22 mouse cellular contexts compared by ENCODE assay signal in the genomic region with DNA sequence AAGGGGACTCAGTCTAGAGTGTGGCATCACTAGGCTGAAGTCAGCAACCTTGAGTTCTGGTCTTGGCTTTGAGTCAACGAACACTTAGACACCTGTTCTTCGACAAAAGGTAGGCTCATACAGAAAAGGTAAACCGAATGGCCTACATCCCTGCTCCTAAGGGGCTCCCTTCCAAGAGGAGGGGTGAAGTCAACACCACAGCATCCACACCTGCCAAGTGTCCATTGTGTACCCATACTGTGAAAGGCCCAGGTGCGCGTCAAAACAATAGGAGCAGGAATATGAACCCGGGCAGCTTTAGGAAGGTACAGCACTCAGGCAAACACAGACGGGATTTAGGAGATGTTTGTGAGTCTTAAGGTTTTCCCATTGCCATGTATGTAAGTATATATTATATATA. TPM values are rescaled to one million over a fixed set of nuclear protein-coding genes. Genes with fewer than 3 reads are reported as not detected.
DNase-seq lines count a peak whose midpoint lies in the region; ATAC-seq lines count a peak whose summit lies in the region.
"Had no signal": no experiment of that assay in that cellular context is flagged by ENCODE, and none has a peak within 500 bp of the region (broad histone marks: within the 10 kb centered on the region; RNA-seq: fewer than 3 reads in every experiment).

No protein-coding gene starts in this region.

- H3K36me3 ChIP-seq in megakaryocyte, embryonic 14.5 days (replicated peaks; ENCODE audit: low read length), result peaks cover 92% of the 10 kb centered on the region
- H3K36me3 ChIP-seq in embryonic facial prominence, embryonic 15.5 days, result no peaks in the 10 kb centered on the region
- H3K36me3 ChIP-seq in liver, embryonic 15.5 days (replicated peaks), result peaks cover 30% of the 10 kb centered on the region
- H3K36me3 ChIP-seq: forebrain, embryonic 12.5 days; heart, embryonic 15.5 days; hindbrain, embryonic 13.5 days; limb, embryonic 13.5 days; lung, embryonic 15.5 days had no signal

- peak overlapping the region; percentile 91 for H3K4me3 ChIP-seq in megakaryocyte, embryonic 14.5 days (replicated peaks)
- H3K4me3 ChIP-seq in embryonic facial prominence, embryonic 15.5 days (replicated peaks), result no peak overlapping the region
- peak overlapping the region; percentile 19; the same call in 1 of the 2 replicates for H3K4me3 ChIP-seq in liver, embryonic 15.5 days (replicated peaks)
- H3K4me3 ChIP-seq: forebrain, embryonic 12.5 days; heart, embryonic 15.5 days; hindbrain, embryonic 13.5 days; limb, embryonic 13.5 days; lung, embryonic 15.5 days had no signal

- H3K9me3 ChIP-seq in megakaryocyte, embryonic 14.5 days, result no peaks in the 10 kb centered on the region
- H3K9me3 ChIP-seq in embryonic facial prominence, embryonic 15.5 days (replicated peaks), result no peaks in the 10 kb centered on the region
- no peaks in the 10 kb centered on the region for H3K9me3 ChIP-seq in liver, embryonic 15.5 days (replicated peaks)
- H3K9me3 ChIP-seq: forebrain, embryonic 12.5 days; heart, embryonic 15.5 days; hindbrain, embryonic 13.5 days; limb, embryonic 13.5 days; lung, embryonic 15.5 days had no signal

- no peak overlapping the region for H3K4me2 ChIP-seq in embryonic facial prominence, embryonic 15.5 days (replicated peaks)
- peak overlapping the region; percentile 79 for H3K4me2 ChIP-seq in liver, embryonic 15.5 days
- H3K4me2 ChIP-seq: forebrain, embryonic 12.5 days; heart, embryonic 15.5 days; hindbrain, embryonic 13.5 days; limb, embryonic 13.5 days; lung, embryonic 15.5 days had no signal

- no peak overlapping the region for H3K9ac ChIP-seq in embryonic facial prominence, embryonic 15.5 days
- H3K9ac ChIP-seq in liver, embryonic 15.5 days, result peak overlapping the region; percentile 53; the same call in 1 of the 2 replicates
- H3K9ac ChIP-seq: forebrain, embryonic 12.5 days; heart, embryonic 15.5 days; hindbrain, embryonic 13.5 days; limb, embryonic 13.5 days; lung, embryonic 15.5 days had no signal

- ATAC-seq in megakaryocyte, adult 5-6 weeks (ENCODE audit: poor library complexity, severe bottlenecking), result no peak
- ATAC-seq in embryonic facial prominence, embryonic 15.5 days (ENCODE audit: insufficient number of reproducible peaks, low FRiP score, low TSS enrichment, low read depth), result peak; percentile 69
- no peak for ATAC-seq in liver, embryonic 15.5 days (ENCODE audit: insufficient read depth)
- ATAC-seq: inflammation-experienced regulatory T-cells, adult 6 months had no signal

- 93% methylated on average over 7 of the region's 7 CpGs for WGBS in embryonic facial prominence, embryonic 15.5 days
- WGBS in liver, embryonic 15.5 days (ENCODE audit: insufficient replicate concordance), result 82% methylated on average over 7 of the region's 7 CpGs

- no peak overlapping the region for H3K27ac ChIP-seq in embryonic facial prominence, embryonic 15.5 days (replicated peaks)
- peak overlapping the region; percentile 97 for H3K27ac ChIP-seq in liver, embryonic 15.5 days (replicated peaks)
- H3K27ac ChIP-seq: forebrain, embryonic 12.5 days; hindbrain, embryonic 13.5 days; limb, embryonic 13.5 days; lung, embryonic 15.5 days had no signal

- no peak for DNase-seq in gastrocnemius, adult 8-10 months (ENCODE audit: low spot score in 2 of 2)
- DNase-seq in kidney, postnatal 36 days, result no peak
- no peak for DNase-seq in right cerebral cortex, postnatal 4 days
- DNase-seq: adrenal gland, postnatal 25 days; cerebellum, adult 8-10 months; heart, postnatal 36 days; kidney, postnatal 25 days; layer of hippocampus, postnatal 36 days; midbrain, embryonic 14.5 days; right cerebral cortex, postnatal 14 days; thymus, adult 18-20 months; thymus, postnatal 4 days had no signal

- peaks cover 93% of the 10 kb centered on the region for H3K4me1 ChIP-seq in megakaryocyte, embryonic 14.5 days
- peaks cover 4% of the 10 kb centered on the region; the same call in 1 of the 2 replicates for H3K4me1 ChIP-seq in embryonic facial prominence, embryonic 15.5 days
- H3K4me1 ChIP-seq in liver, embryonic 15.5 days (replicated peaks), result peaks cover 88% of the 10 kb centered on the region

- H3K27me3 ChIP-seq in megakaryocyte, embryonic 14.5 days (replicated peaks), result no peaks in the 10 kb centered on the region
- no peaks in the 10 kb centered on the region for H3K27me3 ChIP-seq in embryonic facial prominence, embryonic 15.5 days
- H3K27me3 ChIP-seq in liver, embryonic 15.5 days, result no peaks in the 10 kb centered on the region
- H3K27me3 ChIP-seq: forebrain, embryonic 12.5 days; heart, embryonic 15.5 days; hindbrain, embryonic 13.5 days; limb, embryonic 13.5 days; lung, embryonic 15.5 days had no signal

RNA-seq across cellular contexts. Expression of a gene that starts 8.4 kb away (rescaled TPM):
- polyA plus RNA-seq in megakaryocyte, embryonic 14.5 days (2012; ENCODE audit: insufficient read depth, low replicate concordance), result 8.0 and 32.0 TPM in 2 replicates
- total RNA-seq in megakaryocyte, adult 5-6 weeks (2015), result 74.2 and 74.8 TPM in 2 replicates
- total RNA-seq in megakaryocyte, adult 5-6 weeks (2017), result 95.7 and 112 TPM in 2 replicates
- polyA plus RNA-seq in embryonic facial prominence, embryonic 15.5 days (2015; fragmentation: Nextera tagmentation; extraction: Ambion mirVana), result 11.5 and 15.9 TPM in 2 replicates
- polyA plus RNA-seq in liver, embryonic 15.5 days (2015; fragmentation: Nextera tagmentation; extraction: Ambion mirVana), result 10.5 and 12.0 TPM in 2 replicates
- 1 to 10 TPM; 1.2 to 2.4 (median 1.9) TPM for total RNA-seq in gastrocnemius, adult 8-10 months (2022)

RNA-seq across cellular contexts. Expression of a gene that starts 54.7 kb away (rescaled TPM):
- 5.9 and 25.2 TPM in 2 replicates for polyA plus RNA-seq in megakaryocyte, embryonic 14.5 days (2012; ENCODE audit: insufficient read depth, low replicate concordance)
- 107 and 129 TPM in 2 replicates for total RNA-seq in megakaryocyte, adult 5-6 weeks (2015)
- total RNA-seq in megakaryocyte, adult 5-6 weeks (2017), result 102 and 112 TPM in 2 replicates
- polyA plus RNA-seq in embryonic facial prominence, embryonic 15.5 days (2015; fragmentation: Nextera tagmentation; extraction: Ambion mirVana), result 110 and 116 TPM in 2 replicates
- 52.1 and 53.8 TPM in 2 replicates for polyA plus RNA-seq in liver, embryonic 15.5 days (2015; fragmentation: Nextera tagmentation; extraction: Ambion mirVana)
- 10 to 100 TPM; 46.7 to 51.7 (median 50.5) TPM for total RNA-seq in gastrocnemius, adult 8-10 months (2022)
